Mouse (Mus musculus): ENCODE data around the gene Abraxas2.

The Abraxas2 gene

GRCm38 (mm10) chr7:132853946-132854345, 5.1 kb upstream of the Abraxas2 start:
- DNase-seq (ENCODE audit: low read depth, low spot score), result no peak

- no peak for DNase-seq (ENCODE audit: low read depth, low spot score)
Observed at GRCm38 (mm10) chr7:132856083-132856482, 2.9 kb upstream of the Abraxas2 start.

GRCm38 (mm10) chr7:132858043-132858608, 899 bp upstream of the Abraxas2 start:
- DNase-seq (ENCODE audit: low read depth, low spot score), result no peak

GRCm38 (mm10) chr7:132866316-132866715, 7.3 kb downstream of the Abraxas2 start:
- DNase-seq (ENCODE audit: low read depth, low spot score), result no peak

GRCm38 (mm10) chr7:132873043-132873442, 14.0 kb downstream of the Abraxas2 start:
- no peak for DNase-seq (ENCODE audit: low read depth, low spot score)

GRCm38 (mm10) chr7:132875391-132876086, 16.5 kb downstream of the Abraxas2 start:
- no peak for DNase-seq (ENCODE audit: low read depth, low spot score)

- DNase-seq (ENCODE audit: low read depth, low spot score), result no peak
Observed at GRCm38 (mm10) chr7:132880276-132880675, 21.3 kb downstream of the Abraxas2 start.

GRCm38 (mm10) chr7:132882343-132882742, 23.3 kb downstream of the Abraxas2 start:
- no peak for DNase-seq (ENCODE audit: low read depth, low spot score)

- no peak for DNase-seq (ENCODE audit: low read depth, low spot score)
Observed at GRCm38 (mm10) chr7:132884031-132884430, 25.0 kb downstream of the Abraxas2 start.

- no peak for DNase-seq (ENCODE audit: low read depth, low spot score)
Observed at GRCm38 (mm10) chr7:132887019-132887804, 28.2 kb downstream of the Abraxas2 start.

GRCm38 (mm10) chr7:132888052-132888451, 29.0 kb downstream of the Abraxas2 start:
- DNase-seq (ENCODE audit: low read depth, low spot score), result no peak

- no peak for DNase-seq (ENCODE audit: low read depth, low spot score)
Observed at GRCm38 (mm10) chr7:132888518-132889249, 29.7 kb downstream of the Abraxas2 start.

- no peak for DNase-seq (ENCODE audit: low read depth, low spot score)
Observed at GRCm38 (mm10) chr7:132889691-132890090, 30.7 kb downstream of the Abraxas2 start.

GRCm38 (mm10) chr7:132890201-132890600, 31.2 kb downstream of the Abraxas2 start:
- DNase-seq (ENCODE audit: low read depth, low spot score), result no peak

GRCm38 (mm10) chr7:132891561-132892310, 32.7 kb downstream of the Abraxas2 start:
- DNase-seq (ENCODE audit: low read depth, low spot score), result peak; percentile 28

- no peak for DNase-seq (ENCODE audit: low read depth, low spot score)
Observed at GRCm38 (mm10) chr7:132892311-132892661, 33.3 kb downstream of the Abraxas2 start.

GRCm38 (mm10) chr7:132892806-132893205, 33.8 kb downstream of the Abraxas2 start:
- no peak for DNase-seq (ENCODE audit: low read depth, low spot score)

- no peak for DNase-seq (ENCODE audit: low read depth, low spot score)
Observed at GRCm38 (mm10) chr7:132893336-132893735, 34.3 kb downstream of the Abraxas2 start.

GRCm38 (mm10) chr7:132894841-132895555, 36.0 kb downstream of the Abraxas2 start:
- no peak for DNase-seq (ENCODE audit: low read depth, low spot score)

GRCm38 (mm10) chr7:132896206-132896815, 37.3 kb downstream of the Abraxas2 start:
- DNase-seq (ENCODE audit: low read depth, low spot score), result no peak

All from telencephalon, adult 2 months (tissue).